Mouse (Mus musculus): ENCODE results near the gene Lurap1.

The Lurap1 gene

DNA sequence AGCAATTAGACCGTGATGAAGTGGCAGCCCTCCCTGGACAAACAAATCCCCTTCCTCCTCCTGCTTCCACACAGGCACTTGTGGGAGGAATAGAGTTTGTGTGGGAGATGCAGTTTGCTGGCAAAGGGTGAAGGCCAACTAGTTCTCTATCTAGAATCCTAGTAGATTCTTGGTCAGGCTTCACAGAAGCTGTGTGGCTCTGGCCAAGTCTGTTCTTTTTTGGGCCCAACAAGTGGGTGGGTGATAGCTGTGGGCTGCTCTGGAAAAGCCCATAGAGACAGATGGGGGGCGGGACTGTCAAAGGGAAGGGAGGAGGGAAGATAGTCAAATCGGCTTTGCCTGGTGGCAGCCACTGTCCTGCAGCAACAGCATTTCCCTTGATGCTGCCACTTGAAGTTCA lies 9.6 kb upstream of the Lurap1 start:
- DNase-seq (ENCODE audit: low spot score), result peak; percentile 72

DNA sequence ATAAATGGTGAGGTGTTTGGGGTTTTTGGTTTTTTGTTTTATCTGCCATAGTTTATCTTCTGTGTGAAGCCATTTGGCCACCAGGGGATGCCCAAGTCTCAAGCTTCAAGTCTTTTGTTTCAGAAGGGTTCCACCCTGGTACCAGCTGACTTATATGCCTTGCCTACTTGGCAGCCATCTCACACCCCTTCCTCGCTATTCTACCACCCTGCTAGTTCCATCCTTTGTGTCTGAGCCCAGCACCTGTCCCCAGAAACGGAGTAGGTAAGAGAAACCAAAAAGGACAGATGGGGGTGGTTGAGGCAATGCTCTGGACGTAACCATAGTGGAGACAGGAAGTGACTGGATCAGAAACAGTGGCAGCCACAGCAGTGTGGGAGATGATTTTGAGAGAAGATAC lies 8.8 kb upstream of the Lurap1 start:
- DNase-seq (ENCODE audit: low spot score), result no peak

DNA sequence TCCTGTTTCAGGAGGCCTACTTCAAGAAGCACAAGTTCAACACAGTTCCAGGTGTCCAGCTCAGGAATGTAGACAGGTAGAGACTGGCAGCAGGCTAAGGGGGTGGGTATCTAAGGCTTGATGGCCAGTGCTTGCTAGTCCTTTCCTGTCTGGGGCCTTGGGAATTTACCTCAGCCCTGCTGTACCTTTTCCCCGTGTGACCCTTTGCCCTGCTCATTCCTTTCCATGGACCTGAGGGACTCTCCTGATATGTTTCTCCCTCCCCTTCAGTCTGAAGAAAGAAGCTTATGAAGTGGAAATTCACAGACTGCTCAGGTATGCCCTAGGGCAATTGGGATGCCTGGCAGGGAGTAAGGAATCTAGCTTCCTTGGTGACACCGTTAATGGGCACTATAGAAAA lies 6.7 kb upstream of the Lurap1 start:
- DNase-seq (ENCODE audit: low spot score), result no peak

DNA sequence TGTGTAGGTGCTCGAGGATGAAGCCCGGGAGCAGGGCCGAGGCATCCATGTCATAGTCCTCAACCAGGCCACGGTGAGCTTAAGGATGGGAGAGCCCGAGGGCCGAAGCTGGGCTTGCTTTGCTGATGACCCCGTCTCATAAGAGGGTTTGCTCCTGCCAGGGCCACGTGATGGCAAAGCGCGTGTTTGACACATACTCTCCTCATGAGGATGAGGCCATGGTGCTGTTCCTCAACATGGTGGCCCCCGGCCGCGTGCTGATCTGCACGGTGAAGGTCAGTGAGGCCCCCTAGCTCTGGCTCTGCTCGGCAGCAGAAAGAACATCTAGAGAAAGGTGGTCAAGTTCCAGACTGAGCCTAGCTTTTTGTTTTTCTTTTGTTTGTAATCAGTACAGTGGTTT lies 1.6 kb upstream of the Lurap1 start:
- DNase-seq (ENCODE audit: low spot score), result no peak

DNA sequence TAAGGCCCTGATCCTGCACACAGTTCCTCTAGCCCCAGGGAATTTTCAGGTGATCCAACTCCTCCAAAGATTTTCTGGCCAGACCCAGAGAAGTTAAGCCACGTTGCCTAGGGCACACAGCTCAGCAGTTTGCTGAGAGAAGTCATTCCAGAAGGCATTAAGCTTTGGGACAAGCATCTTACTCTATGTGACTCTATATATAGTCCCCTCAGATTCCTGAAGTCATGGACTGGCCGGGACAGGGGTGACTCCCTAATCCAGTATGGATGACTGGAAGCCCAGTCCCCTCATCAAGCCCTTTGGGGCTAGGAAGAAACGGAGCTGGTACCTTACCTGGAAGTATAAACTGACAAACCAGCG lies 296 bp downstream of the Lurap1 start:
- no peak for DNase-seq (ENCODE audit: low spot score)

DNA sequence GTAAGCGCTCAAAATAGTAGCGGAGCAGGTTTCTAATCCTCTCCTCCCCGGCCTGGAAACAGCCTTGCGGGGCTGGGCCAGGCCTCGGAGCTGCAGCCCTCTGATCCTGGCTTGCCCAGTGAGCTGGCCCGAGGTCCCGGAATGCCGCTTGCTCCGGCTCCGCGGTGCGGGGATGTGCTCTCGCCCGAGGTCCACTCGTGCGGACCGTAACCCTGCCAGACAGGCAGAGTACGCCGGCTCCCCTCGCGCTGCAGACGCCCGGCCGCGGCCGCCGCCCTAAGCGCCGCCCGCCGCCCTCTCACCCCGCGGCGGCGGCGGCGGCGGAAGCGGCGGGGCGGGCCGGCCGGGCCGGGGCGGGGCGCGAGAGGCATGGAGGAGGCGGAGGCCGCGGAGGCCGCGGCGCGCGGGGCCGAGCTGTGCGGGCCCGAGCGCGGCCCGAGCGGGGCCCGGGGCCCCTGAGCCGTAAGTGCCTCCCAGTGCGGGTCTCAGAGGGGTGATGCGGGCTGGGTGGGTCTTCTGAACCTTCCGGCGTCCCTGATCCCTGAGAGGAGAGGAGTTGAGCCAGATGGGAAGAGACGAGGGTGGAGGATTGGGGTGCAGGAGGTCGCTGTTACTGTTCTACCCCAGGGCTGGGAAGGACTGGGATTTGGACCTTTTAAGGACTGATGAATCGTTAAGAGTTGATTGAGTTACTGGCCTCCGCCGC lies 829 bp downstream of the Lurap1 start:
- DNase-seq (ENCODE audit: low spot score), result peak; percentile 67

DNA sequence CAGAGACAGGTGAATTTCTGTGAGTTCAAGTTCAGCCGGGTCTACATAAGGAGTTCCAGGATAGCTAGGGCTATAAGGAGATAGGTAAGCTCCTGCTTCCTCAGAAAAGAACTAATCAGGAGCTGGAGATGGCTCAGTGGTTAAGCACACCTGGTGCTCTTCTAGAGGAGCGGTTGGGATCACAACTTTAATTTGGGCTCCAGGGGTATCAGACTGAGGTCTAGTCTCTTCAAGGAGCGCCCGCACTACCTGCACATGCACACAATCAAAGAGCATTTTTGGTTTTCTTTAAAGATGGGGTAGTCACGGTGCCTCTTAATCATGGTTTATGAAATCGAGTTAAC lies 1.4 kb downstream of the Lurap1 start:
- DNase-seq (ENCODE audit: low spot score), result no peak

DNA sequence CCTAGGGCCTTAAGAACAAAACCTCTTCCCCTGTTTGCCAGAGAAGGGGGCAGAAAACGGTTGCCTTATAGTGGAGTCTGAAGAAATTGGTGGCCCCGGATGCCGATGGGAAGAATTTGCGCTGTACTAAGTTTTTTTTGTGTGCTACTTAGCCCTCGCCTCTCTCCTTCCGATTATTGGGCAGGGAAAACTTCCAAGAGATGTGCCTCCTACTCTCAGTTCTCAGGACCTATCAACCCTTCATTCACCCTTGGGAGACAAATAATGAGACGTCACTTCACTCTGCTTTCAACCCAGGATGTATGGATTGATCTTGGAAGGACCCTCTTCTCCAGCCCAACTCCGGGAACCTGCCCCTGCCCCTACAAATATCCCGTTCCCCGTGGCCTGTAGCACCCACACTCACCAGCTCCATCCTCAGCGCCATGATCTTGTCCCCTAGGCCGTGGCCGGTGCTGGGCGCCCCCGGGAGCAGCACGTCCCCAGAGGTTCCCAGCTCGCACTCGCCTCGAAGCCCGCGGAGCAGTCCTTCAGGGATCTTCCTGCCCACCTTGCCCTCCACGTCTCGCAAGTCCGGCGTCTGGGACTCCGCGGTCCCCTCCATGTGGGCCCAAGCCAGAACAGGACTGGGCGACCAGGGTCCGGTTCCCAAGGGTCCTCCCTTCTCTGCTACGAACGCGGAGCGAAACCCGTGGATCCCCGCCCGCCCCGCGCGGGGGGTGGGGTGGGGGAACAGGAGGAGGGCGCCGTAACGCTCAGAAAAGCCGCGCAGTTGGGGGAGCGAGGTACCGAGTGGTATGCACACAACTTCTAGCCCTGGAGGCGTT lies 7.0 kb downstream of the Lurap1 start:
- peak; percentile 72 for DNase-seq (ENCODE audit: low spot score)

DNA sequence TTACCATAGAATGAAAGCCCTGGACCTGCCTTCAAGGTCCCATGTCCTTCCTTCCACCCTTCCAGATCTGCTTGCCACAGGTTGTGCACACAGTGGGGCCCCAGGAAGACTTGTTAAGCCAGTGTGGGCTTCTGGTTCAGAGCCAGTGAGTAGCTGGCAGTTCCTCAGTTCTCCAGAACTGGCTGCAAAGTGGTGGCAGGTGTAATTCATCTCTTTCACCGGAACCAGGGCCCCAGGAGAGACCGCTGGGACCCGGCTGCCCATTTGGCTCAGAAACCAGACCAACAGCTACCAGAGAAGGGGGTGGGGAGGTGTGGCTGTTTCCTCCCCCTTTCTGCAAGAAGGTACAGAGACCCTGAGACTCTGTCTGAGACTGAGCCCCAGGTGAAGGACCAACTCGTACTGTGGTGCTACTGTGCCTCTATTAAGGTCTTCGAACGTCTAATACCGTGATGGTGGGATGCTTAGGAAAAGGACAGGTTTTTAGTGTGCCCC lies 7.8 kb downstream of the Lurap1 start:
- DNase-seq (ENCODE audit: low spot score), result no peak

DNA sequence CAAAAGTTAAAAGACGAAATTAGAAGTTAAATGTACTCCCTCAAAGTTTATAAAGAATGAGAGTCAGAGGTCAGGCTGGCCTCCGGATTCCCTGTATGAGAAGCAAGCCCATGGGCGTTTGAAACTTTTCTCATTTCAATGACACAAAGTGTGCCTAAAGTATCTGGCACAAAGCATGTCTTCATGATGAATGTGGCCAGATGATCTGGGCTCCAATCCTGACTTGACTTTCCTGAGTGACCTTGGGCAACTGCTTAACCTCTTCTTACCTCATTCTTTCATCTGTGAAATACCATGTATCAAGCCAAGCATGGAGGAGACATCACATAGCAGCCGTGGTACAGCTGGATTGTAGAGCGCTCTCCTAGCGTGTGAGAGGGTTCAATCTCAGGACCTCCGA lies 8.9 kb downstream of the Lurap1 start:
- no peak for DNase-seq (ENCODE audit: low spot score)

DNA sequence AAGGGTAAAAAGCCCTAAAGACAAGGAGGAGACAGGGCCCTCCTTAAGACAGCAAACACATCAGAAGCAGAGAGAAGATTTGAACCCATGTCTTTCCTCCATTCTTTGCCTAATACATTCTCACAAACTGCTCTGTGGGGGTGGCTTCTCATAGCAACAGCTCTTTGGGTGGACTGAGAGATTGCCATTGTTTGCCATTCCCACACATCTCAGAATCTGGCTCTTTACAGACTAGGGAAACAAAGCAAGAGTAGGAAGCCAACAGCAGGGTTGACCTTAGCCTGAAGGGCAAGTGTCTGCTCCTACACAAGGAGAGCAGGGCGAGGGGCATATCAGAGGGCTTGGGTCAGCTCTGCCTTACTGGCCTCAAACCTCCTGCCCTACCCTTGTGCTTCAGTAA lies 9.4 kb downstream of the Lurap1 start:
- no peak for DNase-seq (ENCODE audit: low spot score)

DNA sequence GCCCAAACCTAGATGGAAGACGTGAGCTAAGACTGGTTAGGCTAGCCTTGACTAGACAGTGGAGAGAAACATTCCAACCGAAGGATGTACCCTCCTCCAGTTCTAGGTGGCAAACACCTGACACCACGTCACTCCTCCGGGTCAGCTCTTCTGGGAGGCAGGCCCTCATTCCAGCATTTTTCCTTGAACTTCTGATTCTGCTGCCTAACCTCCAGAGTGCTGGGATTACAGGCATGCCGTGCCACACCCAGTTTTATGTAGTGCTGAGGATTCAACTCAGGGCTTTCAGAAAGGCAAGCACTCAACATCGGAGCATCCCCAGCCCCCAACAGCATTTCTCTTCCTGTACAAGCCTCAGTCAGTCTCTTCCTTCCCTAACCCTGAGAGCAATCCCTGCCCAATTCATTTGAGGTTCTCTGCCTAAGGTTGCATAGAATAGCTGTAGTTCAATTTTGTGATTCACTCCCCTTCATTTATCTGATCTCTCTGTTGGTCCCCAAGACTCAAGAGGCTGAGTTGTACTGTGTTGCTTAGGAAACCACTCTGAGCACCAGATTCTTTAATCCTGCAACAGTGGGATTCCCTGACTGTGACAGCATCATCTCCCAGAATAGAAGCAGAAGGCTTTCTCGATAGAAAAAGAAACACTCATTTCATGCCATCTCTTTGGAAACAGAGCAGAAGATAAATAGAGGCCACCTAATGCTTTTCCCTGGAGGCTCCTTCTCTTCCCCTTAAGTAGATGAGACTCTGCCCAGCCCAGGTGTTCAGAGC lies 10.2 kb downstream of the Lurap1 start:
- no peak for DNase-seq (ENCODE audit: low spot score)

DNA sequence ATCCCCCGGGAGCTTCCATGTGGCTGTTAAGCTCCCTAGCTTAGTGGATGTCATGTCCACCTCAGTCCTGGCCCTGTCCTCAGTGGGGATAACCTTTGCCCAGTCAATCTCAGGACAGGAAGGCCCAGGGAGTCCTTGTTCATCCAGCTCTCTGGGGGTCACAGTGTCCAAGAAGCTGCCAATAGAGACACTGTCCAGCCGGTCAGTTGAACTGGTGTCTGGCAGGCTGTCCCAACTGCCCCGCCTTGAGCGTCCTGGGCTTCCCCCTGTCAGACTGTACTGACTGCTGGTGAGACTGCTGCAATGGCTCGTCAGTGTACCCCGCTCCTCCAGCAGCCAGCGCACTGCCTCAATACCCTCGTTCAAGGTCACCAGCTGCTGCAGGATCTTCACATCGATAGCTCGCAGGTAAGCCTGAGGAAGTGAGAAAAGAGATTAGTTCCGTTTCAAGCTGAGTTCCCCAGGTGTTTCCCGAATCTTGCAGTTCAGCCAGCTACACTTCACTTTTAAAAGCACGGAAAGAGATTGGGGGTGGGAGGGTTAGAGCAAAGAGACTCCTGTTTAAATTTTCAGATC lies 13.6 kb downstream of the Lurap1 start:
- no peak for DNase-seq (ENCODE audit: low spot score)

DNA sequence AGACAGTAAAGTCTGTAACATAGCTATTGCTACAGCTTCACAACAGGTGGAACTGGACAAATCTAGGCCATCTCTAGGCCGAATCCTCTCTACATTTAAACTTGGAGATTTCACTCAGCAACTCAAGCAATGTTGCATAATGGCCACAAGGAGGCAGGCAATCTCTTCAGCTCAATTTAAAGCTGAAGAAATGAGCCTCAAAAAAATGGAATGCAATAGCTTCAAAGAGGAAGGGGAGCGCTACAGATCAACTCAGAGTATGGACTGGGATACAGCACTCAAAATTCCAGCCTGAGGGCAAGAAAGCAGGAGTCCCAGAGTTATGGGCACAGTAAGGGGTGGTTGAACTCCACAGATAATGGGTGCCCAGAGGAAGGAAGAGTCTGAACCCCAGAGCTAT lies 16.1 kb downstream of the Lurap1 start:
- DNase-seq (ENCODE audit: low spot score), result no peak

DNA sequence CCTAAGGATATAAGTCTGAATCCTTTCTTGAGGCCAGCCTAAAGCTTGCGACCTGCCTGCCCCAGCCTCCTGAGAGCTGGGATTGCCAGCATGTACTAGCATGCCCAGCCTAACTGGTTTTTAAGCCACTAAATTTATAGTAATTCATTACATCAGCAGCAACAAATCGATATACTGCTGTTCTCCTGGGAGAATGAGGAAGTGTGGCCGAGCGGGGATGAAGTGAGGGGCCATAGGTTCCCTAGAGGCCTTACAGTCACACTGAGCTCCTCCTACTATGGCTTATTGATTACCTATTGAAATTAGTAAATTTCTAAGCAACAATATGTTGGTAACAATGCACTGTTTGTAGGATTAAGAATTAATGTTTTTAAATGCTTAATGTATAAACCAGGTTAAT lies 18.0 kb downstream of the Lurap1 start:
- no peak for DNase-seq (ENCODE audit: low spot score)

DNA sequence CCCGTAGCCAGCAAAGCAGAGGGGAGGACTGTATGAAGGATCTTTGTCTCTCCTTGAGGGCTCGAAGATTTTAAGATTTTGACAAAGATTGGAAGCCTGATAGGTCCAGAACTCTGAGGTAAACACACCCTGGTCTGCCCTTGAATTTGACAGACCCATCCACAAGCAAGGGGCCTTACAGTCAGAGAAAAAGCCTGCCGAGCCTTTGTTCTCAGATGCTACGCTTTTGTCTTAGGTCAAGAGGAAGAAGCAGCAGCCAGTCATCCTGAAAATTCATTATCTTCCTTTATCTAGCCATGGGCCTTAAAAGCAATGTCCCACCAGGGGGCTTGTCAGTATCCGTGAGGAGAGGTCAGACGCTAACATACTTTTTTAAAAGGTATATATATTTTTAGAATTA lies 23.2 kb downstream of the Lurap1 start:
- DNase-seq (ENCODE audit: low spot score), result no peak

DNA sequence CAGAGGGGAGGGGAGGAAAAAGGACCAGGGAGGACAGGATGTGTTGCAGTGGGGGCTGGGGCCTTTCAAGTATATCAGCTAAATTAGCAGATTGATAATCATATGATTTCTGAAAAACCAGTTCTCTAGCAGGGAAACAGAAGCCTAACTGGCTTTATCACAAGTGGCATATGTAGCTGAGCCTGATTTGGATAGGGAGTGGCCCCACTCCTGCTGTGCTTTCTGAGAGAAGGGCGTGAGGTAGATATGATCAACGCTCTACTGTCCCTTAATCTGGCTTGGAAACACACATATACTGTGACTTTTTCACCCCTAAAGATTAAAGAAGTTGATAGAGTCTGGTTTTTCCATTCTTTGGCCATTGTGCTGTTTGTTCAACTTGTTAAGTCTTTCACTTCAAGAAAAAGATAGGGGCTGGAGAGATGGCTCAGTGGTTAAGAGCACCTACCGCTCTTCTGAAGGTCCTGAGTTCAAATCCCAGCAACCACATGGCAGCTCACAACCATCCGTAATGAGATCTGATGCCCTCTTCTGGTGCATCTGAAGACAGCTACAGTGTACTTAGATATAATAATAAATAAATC lies 25.2 kb downstream of the Lurap1 start:
- no peak for DNase-seq (ENCODE audit: low spot score)

DNA sequence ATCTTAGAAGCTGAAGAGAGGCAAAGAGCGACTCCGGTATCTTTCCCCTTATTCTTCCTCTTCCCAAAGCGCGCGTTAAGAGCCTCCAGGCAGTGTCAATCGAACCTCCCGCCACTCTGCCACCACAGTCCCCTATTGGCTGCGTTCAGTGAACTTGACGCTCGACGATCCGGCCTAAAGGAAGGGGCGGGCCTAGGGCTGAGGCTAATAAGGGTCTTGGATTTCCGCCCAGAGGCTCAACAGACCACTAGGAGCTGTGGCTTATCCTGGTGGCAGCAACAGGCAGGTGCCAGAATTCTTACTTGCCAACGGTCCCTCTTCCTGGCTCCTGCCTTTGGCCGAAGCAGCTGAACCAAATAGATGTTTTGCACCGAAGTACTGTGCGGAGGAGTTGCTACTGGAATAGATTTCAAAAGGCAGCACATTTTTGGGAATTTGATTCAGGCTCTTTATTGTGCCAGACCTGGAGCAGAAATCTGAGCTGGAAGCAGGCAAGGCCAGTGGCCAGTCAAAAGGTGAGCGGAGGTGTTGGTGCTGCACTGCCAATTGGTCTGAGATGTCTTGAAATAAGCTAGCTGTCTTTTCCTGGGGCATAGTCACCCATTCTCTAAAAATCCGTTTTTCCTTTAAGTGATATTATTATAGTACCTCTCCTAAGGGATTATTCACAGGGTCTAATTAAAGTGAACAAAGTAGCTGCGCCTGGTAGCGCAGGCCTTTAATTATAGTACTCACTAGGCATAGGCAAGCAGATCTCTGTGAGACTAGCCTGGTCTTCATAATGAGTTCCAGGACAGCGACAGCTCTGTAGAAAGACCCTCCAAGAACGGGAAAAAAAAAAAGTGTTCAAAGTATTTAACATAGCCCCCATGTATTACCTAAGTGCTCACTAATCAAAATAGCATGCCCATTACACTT lies 27.3 kb downstream of the Lurap1 start, which contains the start of the genes Rad54l and Pomgnt1:
TSS of gene Rad54l (minus strand) at position 89 of the 918 bp plus-strand sequence.
TSS of gene Pomgnt1 (plus strand) at position 239 of the 918 bp plus-strand sequence.
- peak; percentile 90 for DNase-seq (ENCODE audit: low spot score)

DNA sequence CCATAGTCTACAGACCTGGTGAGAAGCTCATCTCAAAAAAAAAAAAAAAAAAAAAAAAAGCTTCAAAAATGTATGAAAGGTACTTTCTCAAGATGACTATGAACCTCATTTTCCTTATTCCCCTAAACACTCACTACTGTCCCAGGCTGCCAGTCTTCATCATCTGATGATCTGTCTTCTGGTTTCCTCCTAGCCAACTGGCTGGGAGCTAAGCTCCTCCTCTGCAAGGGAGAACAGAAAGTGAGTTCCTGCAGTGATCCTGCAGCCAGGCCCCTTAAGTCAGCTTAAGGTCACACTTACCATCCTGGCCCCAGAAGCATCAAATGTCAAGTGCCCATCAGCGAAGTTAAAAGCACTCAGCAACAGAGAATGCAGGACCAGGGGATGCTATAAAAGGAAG lies 28.4 kb downstream of the Lurap1 start:
- no peak for DNase-seq (ENCODE audit: low spot score)

DNA sequence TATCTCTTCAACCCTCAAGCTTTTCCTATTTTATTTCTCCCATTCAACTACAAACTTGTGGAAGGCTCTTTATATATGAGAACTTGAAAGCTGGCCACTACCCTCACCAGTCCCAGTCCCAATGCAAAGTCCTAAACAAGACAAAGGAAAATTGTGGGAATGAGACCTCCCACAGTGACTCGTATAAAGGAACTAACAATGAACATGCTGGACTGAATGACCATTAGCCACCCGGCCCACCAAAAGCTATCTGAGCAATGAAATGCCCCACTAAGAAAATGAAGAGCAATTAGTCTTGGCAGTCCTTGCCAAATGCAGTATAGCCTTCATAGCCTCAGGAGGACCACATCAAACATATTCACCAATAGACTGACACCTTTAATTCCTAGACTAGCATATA lies 39.7 kb downstream of the Lurap1 start:
- no peak for DNase-seq (ENCODE audit: low spot score)

DNA sequence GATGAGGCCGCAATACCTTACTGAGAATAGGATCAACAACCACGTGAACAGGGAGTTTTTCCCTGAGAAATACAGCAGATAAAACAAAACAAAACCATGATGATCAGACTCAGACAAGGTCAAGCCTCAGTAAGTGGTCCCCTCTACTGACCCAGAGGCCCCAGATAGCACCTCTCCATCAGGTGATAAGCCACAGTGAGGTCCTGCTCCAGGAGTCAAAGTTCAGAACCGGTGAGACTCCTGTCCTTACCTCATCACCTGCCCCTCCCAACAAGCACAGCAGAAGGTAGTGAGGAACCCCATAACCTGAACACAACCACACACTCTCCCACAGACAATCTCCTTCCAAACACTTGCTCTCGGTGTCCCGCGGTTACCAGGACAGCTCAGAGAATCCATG lies 40.4 kb downstream of the Lurap1 start:
- DNase-seq (ENCODE audit: low spot score), result no peak
